In the genomic region with DNA sequence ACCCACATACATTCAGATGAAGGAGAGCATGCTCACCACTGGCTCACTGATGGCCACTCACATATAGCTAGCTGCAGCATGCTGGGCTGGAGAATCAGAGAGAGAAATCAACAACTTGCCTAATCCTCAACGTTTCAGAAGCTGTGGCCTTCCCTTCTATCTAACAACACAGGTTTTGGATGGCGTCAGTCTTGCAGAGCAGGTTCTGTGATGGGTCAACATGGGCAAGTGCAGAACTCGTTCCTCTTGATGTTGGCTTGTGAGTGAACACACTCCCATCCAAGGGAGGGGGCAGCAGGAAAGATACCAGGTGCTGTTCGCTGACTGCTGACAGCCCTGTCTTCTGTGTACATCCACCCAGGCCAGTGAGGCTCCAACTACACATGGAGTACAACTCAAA, we compare ENCODE assay signal across 24 mouse cellular contexts. TPM values are rescaled to one million over a fixed set of nuclear protein-coding genes. Genes with fewer than 3 reads are reported as not detected.
DNase-seq lines count a peak whose midpoint lies in the region; ATAC-seq lines count a peak whose summit lies in the region.
"Had no signal": no experiment of that assay in that cellular context is flagged by ENCODE, and none has a peak within 500 bp of the region (broad histone marks: within the 10 kb centered on the region; RNA-seq: fewer than 3 reads in every experiment).

No protein-coding gene starts in this region.

- no peak overlapping the region for H3K4me2 ChIP-seq in limb, embryonic 15.5 days
- no peak overlapping the region for H3K4me2 ChIP-seq in embryonic facial prominence, embryonic 15.5 days (replicated peaks)
- no peak overlapping the region for H3K4me2 ChIP-seq in stomach, embryonic 16.5 days (ENCODE audit: low read depth, low read length)
- H3K4me2 ChIP-seq in forebrain, embryonic 15.5 days (replicated peaks): no peak overlapping the region
- H3K4me2 ChIP-seq: embryonic facial prominence, embryonic 13.5 days; forebrain, embryonic 12.5 days; heart, embryonic 11.5 days; hindbrain, embryonic 14.5 days had no signal

- WGBS in limb, embryonic 15.5 days: 82% methylated on average over 4 of the region's 4 CpGs
- 93% methylated on average over 4 of the region's 4 CpGs for WGBS in limb, embryonic 10.5 days
- WGBS in embryonic facial prominence, embryonic 15.5 days: 72% methylated on average over 4 of the region's 4 CpGs
- WGBS in stomach, embryonic 16.5 days: 65% methylated on average over 4 of the region's 4 CpGs
- WGBS in forebrain, embryonic 15.5 days: 85% methylated on average over 4 of the region's 4 CpGs

- H3K36me3 ChIP-seq in limb, embryonic 15.5 days: peaks cover 80% of the 10 kb centered on the region
- H3K36me3 ChIP-seq in limb, embryonic 10.5 days: peaks cover 93% of the 10 kb centered on the region
- H3K36me3 ChIP-seq in embryonic facial prominence, embryonic 15.5 days: peaks cover 81% of the 10 kb centered on the region
- peaks cover 23% of the 10 kb centered on the region; the same call in 1 of the 2 replicates for H3K36me3 ChIP-seq in stomach, embryonic 16.5 days (ENCODE audit: control insufficient read depth, insufficient read depth, low read length)
- peaks cover 77% of the 10 kb centered on the region for H3K36me3 ChIP-seq in forebrain, embryonic 15.5 days

- H3K27ac ChIP-seq in limb, embryonic 15.5 days: 0 out of 2 replicates have a peak overlapping the region, but pooled peaks have one; percentile 51
- H3K27ac ChIP-seq in limb, embryonic 10.5 days: no peak overlapping the region
- peak overlapping the region; percentile 23; the same call in 1 of the 2 replicates for H3K27ac ChIP-seq in embryonic facial prominence, embryonic 15.5 days (replicated peaks)
- peak overlapping the region; percentile 28; the same call in 1 of the 2 replicates for H3K27ac ChIP-seq in stomach, embryonic 16.5 days (ENCODE audit: low read length)
- H3K27ac ChIP-seq in forebrain, embryonic 15.5 days (replicated peaks): no peak overlapping the region
- H3K27ac ChIP-seq: embryonic facial prominence, embryonic 13.5 days; forebrain, embryonic 12.5 days; gastrocnemius, adult 2 months; hindbrain, embryonic 14.5 days; hindbrain, postnatal 0 days had no signal

- no peaks in the 10 kb centered on the region for H3K4me1 ChIP-seq in limb, embryonic 15.5 days
- H3K4me1 ChIP-seq in limb, embryonic 10.5 days: no peaks in the 10 kb centered on the region
- no peaks in the 10 kb centered on the region for H3K4me1 ChIP-seq in embryonic facial prominence, embryonic 15.5 days
- H3K4me1 ChIP-seq in stomach, embryonic 16.5 days (ENCODE audit: control insufficient read depth, insufficient read depth, low read length): no peaks in the 10 kb centered on the region
- no peaks in the 10 kb centered on the region for H3K4me1 ChIP-seq in forebrain, embryonic 15.5 days
- H3K4me1 ChIP-seq: embryonic facial prominence, embryonic 13.5 days; forebrain, embryonic 12.5 days had no signal

- H3K9ac ChIP-seq in limb, embryonic 15.5 days: no peak overlapping the region
- H3K9ac ChIP-seq in embryonic facial prominence, embryonic 15.5 days: no peak overlapping the region
- no peak overlapping the region for H3K9ac ChIP-seq in stomach, embryonic 16.5 days (ENCODE audit: low read length)
- H3K9ac ChIP-seq in forebrain, embryonic 15.5 days (replicated peaks): no peak overlapping the region
- H3K9ac ChIP-seq: embryonic facial prominence, embryonic 13.5 days; forebrain, embryonic 12.5 days; hindbrain, embryonic 14.5 days had no signal

- H3K4me3 ChIP-seq in limb, embryonic 15.5 days: no peak overlapping the region
- no peak overlapping the region for H3K4me3 ChIP-seq in limb, embryonic 10.5 days
- H3K4me3 ChIP-seq in embryonic facial prominence, embryonic 15.5 days (replicated peaks): no peak overlapping the region
- no peak overlapping the region for H3K4me3 ChIP-seq in stomach, embryonic 16.5 days (replicated peaks; ENCODE audit: low read length)
- H3K4me3 ChIP-seq in forebrain, embryonic 15.5 days: no peak overlapping the region
- H3K4me3 ChIP-seq: embryonic facial prominence, embryonic 13.5 days; forebrain, embryonic 12.5 days; gastrocnemius, adult 2 months had no signal

- no peak for ATAC-seq in limb, embryonic 15.5 days (ENCODE audit: insufficient number of reproducible peaks, low FRiP score, low TSS enrichment, low read depth)
- ATAC-seq in embryonic facial prominence, embryonic 15.5 days (ENCODE audit: insufficient number of reproducible peaks, low FRiP score, low TSS enrichment, low read depth): no peak
- ATAC-seq in stomach, embryonic 16.5 days (ENCODE audit: insufficient read depth, low FRiP score): no peak
- ATAC-seq in forebrain, embryonic 15.5 days (replicated peaks): no peak
- ATAC-seq: CD4-positive, CD25-positive, alpha-beta regulatory T cell, adult 4 months; forebrain, embryonic 16.5 days; hindbrain, postnatal 0 days; inflammation-experienced regulatory T-cells, adult 6 months had no signal

- H3K9me3 ChIP-seq in limb, embryonic 15.5 days: no peaks in the 10 kb centered on the region
- H3K9me3 ChIP-seq in limb, embryonic 10.5 days (replicated peaks): no peaks in the 10 kb centered on the region
- no peaks in the 10 kb centered on the region for H3K9me3 ChIP-seq in embryonic facial prominence, embryonic 15.5 days (replicated peaks)
- no peaks in the 10 kb centered on the region for H3K9me3 ChIP-seq in stomach, embryonic 16.5 days (replicated peaks; ENCODE audit: control insufficient read depth, low read length)
- no peaks in the 10 kb centered on the region for H3K9me3 ChIP-seq in forebrain, embryonic 15.5 days
- H3K9me3 ChIP-seq: embryonic facial prominence, embryonic 13.5 days; forebrain, embryonic 12.5 days had no signal

- no peak for DNase-seq in limb, embryonic 10.5 days (ENCODE audit: low spot score)
- peak; percentile 44 for DNase-seq in urinary bladder, postnatal 25 days (ENCODE audit: low spot score)
- DNase-seq in thymus, postnatal 25 days: no peak
- DNase-seq: adrenal gland, adult 2 months; adrenal gland, postnatal 14 days; cerebellum, adult 11 months; cerebellum, adult 2 months; cerebellum, adult 9-11 months; cerebellum, postnatal 25 days; gastrocnemius, adult 2 months; gastrocnemius, postnatal 14 days; heart, adult 11 months had no signal

- H3K27me3 ChIP-seq in limb, embryonic 15.5 days: no peaks in the 10 kb centered on the region
- no peaks in the 10 kb centered on the region for H3K27me3 ChIP-seq in limb, embryonic 10.5 days (ENCODE audit: low read depth, poor library complexity, severe bottlenecking)
- no peaks in the 10 kb centered on the region for H3K27me3 ChIP-seq in embryonic facial prominence, embryonic 15.5 days
- H3K27me3 ChIP-seq in stomach, embryonic 16.5 days (ENCODE audit: control insufficient read depth, insufficient read depth, low read length): no peaks in the 10 kb centered on the region
- H3K27me3 ChIP-seq in forebrain, embryonic 15.5 days: no peaks in the 10 kb centered on the region
- H3K27me3 ChIP-seq: embryonic facial prominence, embryonic 13.5 days; forebrain, embryonic 12.5 days had no signal

RNA-seq across cellular contexts. Expression of gene Sptlc1, which starts 14.7 kb away (rescaled TPM):
- 55.3 and 56.8 TPM in 2 replicates for polyA plus RNA-seq in limb, embryonic 15.5 days (2015; fragmentation: Nextera tagmentation; extraction: Ambion mirVana)
- polyA plus RNA-seq in limb, embryonic 10.5 days (2016; fragmentation: Nextera tagmentation; extraction: Ambion mirVana): 32.2 and 34.6 TPM in 2 replicates
- 41.7 and 43.0 TPM in 2 replicates for polyA plus RNA-seq in embryonic facial prominence, embryonic 15.5 days (2015; fragmentation: Nextera tagmentation; extraction: Ambion mirVana)
- polyA plus RNA-seq in stomach, embryonic 16.5 days (2015; fragmentation: Nextera tagmentation; extraction: Ambion mirVana): 44.3 and 44.6 TPM in 2 replicates
- polyA plus RNA-seq in forebrain, embryonic 15.5 days (2015; fragmentation: Nextera tagmentation; extraction: Ambion mirVana): 30.3 and 30.5 TPM in 2 replicates

Comparison
In these comparisons a context has a peak if more than half of its experiments do, and no peak if none do; other contexts are left out.
1. H3K27ac ChIP-seq: peak in limb, embryonic 15.5 days (single experiment), embryonic facial prominence, embryonic 15.5 days (single experiment) and stomach, embryonic 16.5 days (single experiment); none in limb, embryonic 10.5 days (single experiment) and forebrain, embryonic 15.5 days (single experiment).